Mouse (Mus musculus): ENCODE data around the gene Socs3. TPM values are rescaled to one million over a fixed set of nuclear protein-coding genes. Genes with fewer than 3 reads are reported as not detected.

The Socs3 gene
- total RNA-seq (2017): 8.3 and 10.4 TPM in 2 replicates

DNA sequence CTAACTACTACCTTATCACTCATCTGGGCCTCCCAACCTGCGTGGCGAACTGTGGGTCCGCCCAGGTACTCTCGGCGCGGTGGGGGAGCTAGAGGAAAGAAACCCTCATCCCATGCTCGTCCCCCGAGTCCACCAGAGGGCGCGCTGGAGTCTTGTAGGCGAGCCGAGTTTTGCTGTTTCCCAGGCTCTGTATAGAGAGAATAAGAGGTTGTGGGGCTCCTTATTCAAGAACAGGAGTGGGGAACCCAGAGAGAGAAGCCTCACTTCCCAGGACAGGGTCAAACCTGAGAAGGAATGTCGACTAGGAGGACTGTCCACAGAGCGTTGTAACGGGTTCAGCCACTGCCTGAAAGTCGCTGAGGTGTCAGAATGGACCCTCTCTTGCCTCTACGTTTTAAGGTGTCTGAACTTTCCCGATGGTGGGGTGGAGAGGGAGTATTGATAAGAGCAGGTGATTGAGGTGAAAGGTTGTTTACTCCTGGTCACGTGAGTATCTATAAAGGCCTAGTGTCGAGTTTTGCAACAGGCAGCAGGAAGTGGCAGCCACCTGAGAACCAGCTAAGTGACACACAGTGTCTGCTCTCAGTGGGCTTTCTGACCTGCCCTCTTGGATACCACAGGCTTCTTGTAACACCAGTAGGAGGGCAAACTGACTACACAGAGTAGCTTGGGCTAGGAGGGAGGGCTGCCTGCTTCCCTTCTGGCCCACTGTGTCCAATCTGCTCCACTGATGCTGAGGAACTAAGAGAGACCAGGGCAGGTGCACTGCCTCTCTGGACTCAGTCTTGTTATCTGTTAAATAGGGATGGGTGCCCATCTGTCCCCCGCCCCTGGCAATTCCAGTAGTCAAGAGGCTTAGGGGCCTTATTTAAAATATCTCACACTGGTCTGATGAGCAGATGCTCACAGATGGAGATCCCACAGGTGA is at the start of gene Socs3:
Gene Socs3 (minus strand): TSS at position 103 of the 928 bp plus-strand sequence.
- peak; percentile 50 for ATAC-seq (replicated peaks; ENCODE audit: low read depth, poor library complexity, severe bottlenecking)

DNA sequence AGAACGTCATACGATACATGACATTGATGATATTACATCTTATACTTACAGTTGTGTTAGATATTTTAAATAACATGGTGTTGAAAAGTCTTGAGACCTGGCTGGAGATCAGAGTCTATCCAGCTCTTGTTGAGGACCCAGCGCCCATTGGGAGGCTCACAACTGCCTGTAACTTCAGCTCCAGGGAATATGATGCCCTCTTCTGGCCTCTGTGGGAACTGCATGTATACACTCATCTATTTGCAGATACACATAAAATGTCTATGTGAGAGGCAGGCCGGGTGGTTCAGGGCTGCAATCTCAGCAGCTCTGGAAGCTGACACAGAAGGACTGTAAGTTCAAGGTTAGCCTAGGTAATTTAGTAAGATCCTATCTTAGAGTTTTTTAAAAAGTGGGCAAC is 48.5 kb upstream of the Socs3 start:
- ATAC-seq (replicated peaks; ENCODE audit: low read depth, poor library complexity, severe bottlenecking): no peak

DNA sequence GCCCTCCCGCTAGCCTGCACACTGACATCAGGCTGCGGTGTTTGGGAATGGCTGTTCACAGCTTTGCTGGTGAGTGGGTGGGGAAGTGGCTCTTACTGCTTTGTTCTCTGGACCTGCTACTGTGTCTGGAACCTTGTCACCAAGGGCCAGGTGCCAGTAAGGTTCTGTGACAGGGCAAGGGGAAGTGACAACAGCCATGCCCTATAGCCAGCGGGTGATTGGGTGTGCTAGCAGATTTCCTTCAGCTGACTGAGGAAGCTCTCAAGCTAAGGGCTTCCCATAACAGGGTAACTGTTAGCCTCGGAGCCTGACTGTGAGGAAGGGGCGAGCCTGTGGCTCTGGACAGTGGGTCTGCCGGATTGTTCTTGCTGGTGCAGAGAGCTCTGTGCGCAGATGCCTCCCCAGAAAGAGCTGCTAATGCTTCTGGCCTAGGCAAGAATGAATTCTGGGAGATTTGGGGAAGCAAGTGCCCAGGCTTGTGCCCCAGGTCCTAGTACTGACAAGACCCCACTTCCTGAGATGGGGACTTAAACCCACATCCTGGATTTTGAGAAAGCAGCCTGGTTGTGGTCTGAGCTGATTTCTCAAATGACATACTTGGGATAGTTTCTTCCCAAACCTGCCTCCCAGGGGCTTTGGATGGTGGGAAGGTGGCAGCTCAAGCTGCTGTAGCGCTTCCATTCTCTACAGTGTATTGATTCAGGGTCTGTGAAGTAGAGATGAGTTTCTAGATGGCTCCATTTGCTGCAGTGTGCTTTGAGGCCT is 45.7 kb upstream of the Socs3 start:
- peak; percentile 61 for ATAC-seq (replicated peaks; ENCODE audit: low read depth, poor library complexity, severe bottlenecking)

DNA sequence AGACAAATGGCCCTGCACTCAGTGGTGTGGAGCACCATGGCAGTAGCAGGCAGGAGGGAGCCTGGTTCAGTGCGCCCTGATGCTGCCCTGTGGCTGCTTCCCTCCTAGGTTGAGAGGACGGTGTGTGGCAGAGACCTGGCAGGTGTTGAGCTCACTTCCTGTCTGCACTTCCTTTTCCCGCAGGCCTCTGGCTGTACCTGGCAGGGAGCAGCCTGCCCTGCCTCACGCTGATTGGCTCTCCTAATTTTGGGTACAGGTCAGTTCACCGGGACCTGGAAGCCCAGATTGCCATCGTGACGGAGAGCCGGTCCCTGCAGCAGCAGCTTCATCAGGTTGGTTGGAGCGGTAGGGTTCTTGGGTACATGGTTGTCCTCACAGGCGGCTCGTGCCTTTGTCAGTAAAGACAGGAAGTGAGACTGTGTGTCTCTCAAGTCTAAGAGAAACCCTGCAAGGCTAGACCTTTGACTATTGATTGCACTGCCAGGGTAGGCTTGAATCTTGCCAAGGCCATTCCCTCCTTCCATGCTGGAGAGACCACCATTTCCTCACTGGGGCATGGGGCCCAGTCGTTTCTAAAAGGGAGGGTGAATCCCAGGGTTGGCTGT is 44.6 kb upstream of the Socs3 start:
- ATAC-seq (replicated peaks; ENCODE audit: low read depth, poor library complexity, severe bottlenecking): no peak

DNA sequence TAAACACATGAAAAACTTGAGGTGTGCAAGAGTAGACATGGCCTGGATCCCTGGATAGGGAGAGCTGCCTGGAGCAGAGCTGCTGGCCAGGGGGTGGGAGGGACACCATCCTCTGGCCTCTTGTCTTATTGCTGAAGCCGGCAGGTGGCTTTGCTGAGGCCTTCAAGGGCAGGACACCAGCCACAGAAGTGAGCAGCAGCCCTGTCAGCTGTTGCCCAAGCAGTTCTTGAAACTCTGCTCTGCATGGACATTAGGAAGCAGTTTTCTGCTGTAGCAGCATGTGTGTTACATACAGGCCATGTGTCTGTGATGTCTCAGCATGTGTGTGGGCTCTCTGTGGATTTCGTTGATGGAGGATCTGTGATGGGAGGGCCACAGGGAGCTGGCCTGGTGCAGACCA is 43.5 kb upstream of the Socs3 start:
- no peak for ATAC-seq (replicated peaks; ENCODE audit: low read depth, poor library complexity, severe bottlenecking)

DNA sequence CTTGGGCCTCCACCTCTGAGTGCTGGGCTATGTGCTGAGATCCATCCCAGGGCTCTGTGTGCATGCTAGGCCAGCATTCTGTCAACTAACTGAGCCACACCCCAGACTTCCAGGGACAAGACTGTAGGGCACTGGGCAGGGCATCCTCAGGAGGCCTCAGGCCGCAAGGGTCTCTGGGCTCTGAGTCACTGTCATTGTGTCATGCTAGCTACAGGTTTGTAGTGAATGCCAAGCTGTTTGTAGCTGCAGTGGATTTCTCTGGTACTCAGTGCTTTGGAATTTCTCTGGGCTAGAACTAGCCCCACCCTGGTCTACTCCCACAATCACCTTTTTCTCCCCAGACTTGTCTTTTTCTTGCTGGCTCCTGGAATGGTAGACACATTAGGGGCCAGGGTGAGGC is 42.7 kb upstream of the Socs3 start:
- ATAC-seq (replicated peaks; ENCODE audit: low read depth, poor library complexity, severe bottlenecking): no peak

DNA sequence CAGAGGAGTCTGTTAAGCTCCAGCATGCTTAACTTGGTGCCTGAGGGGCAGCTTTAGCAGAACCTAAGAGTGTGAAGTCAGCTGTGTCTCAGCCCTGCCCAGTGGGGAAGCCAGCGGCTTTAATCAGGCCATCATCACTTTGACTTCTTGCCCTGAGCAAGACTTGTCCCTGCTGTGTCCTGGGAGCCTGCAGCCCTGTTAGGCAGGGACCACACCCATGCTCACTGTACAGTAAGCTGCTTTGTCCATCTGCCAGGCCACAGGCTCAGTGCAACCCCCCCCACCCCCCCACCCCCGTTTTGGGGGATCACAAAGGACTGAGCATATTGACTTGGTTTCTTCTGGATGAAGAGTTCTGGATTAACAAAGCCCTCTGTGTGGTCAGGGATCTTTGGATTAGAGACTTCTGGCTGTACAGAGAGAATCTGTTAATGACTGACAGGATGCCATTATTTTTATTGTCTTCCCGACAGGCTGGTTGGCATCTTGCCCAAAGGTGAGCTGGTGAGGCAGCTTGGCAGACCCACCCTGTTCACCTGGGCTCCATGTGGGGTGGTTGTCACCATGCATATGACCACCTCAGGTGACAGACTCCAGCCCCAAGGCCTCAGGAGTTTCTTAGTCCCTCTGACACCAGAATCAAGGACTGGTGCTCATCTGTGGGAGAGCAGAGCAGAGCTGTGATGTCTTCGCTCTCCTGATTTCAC is 40.2 kb upstream of the Socs3 start:
- no peak for ATAC-seq (replicated peaks; ENCODE audit: low read depth, poor library complexity, severe bottlenecking)

DNA sequence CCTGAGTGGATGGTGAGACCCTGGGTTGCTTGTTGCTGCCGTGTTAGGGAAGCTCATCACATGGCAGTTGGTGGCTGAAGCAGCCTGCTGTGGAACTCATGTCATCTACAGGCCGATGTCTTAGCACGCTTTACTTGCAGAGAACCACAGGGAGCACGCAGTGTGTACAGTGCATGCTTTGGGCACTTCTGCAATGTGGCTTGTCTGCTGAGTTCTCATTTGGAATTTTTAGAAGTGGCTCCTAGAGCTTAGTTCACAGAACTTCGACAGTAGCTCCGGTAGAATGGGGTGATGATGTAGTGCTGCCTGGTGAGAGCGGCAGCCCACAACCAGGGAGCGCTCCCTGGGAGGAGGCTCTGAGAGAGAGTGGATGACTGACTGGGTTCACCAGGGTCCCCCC is 39.0 kb upstream of the Socs3 start:
- ATAC-seq (replicated peaks; ENCODE audit: low read depth, poor library complexity, severe bottlenecking): no peak

DNA sequence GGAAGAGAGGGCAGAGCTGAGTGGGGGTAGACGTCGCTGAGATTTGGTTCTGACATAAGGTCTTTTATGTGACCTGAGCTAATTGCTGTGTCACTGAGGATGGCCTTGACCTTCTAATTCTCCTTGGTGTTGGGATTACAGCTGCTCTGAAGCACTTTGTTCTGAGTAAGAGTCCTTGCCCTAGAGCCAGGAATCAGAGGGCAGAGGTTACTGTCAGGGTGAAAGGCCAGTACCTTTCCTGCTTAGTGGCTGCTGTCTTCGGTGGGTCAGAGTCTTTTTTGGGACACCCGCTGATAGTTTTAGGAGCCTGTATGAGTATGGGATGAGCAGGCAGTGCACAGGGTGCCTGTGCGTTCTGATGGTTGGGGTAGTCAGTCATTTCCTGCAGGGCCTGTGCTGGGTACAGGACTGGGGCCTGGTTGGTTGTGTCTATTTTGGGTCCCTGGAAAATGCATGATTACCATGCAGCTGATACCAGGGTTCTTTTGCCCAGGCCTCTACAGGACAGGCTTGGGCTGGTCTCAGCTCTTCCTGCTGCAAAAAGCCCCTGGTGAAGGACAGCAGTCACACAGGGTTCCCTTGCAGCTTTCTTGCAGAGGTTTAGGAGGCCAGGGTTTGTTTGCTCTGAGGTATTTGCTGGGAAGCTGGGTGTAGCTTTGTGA is 38.4 kb upstream of the Socs3 start:
- ATAC-seq (replicated peaks; ENCODE audit: low read depth, poor library complexity, severe bottlenecking): no peak

DNA sequence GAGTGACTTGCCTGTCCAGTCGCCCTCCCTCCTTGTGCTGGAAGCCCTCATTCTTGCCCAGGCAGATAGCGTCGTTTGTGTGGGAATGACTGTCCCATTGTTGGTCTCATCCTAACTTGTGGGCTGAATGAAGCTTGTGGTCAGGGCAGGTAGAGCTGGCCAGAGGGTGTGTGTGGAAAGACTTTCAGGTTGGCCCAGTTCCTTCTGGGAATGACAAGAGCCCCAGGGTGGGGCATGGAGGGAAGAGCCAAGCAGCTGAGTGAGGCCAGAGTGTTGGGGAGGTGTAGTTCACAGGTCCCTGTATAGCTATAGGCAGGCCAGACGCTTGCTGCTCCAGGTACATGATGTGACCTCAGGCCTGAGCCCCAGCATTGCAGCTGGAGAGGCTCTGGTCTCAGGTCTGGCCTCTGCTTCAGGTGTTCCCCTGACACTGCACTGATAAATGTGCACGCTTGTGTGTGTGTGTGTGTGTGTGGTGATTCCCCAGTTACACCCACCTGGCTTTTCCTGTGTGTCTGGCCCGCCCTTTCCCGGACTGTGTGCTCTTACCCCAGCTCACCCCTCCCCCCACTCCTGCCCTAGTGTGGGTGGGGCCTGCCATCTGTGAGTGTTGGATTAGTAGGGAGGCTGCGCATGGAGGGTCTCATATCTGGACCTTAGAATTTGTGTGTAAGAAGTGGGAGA is 37.8 kb upstream of the Socs3 start:
- ATAC-seq (replicated peaks; ENCODE audit: low read depth, poor library complexity, severe bottlenecking): no peak

DNA sequence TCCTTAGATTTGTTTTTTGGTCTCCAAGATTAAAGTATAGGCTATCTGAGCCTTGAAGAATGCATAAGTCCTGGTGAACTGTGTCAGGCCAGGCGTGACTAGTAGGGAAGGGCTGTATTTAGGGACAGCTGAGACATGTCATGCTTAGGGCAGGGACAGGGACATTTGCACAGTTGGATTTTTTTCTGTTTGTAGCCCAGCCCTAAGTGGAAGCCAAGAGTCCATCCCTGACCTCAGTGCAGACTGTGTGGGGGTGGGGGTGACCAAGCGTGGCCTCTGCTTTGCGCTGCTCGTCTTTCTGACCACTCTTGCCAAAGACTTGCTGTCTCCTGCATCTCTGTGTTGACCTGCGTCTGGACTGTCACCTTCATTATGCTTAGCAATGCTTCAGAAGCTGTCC is 34.4 kb upstream of the Socs3 start:
- no peak for ATAC-seq (replicated peaks; ENCODE audit: low read depth, poor library complexity, severe bottlenecking)

DNA sequence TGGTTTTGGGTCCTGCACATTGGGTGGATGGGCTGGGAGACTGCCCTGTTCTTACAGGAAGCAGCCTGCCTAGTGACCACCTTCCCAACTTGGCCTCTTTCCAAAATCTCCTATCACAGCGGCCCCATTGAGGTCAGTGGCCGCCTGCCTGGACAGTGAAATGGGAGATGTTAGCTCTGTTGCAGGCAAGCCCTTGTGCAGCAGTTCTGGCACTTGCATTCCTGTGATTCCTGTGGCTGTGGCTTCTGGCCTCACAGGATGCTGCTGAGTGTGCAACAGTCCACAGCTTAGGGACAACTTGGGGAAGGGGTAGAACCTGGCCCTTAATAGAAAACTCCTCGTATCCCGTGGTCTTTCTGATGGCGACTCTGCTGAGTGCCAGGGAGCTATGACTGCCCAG is 33.9 kb upstream of the Socs3 start:
- ATAC-seq (replicated peaks; ENCODE audit: low read depth, poor library complexity, severe bottlenecking): no peak

DNA sequence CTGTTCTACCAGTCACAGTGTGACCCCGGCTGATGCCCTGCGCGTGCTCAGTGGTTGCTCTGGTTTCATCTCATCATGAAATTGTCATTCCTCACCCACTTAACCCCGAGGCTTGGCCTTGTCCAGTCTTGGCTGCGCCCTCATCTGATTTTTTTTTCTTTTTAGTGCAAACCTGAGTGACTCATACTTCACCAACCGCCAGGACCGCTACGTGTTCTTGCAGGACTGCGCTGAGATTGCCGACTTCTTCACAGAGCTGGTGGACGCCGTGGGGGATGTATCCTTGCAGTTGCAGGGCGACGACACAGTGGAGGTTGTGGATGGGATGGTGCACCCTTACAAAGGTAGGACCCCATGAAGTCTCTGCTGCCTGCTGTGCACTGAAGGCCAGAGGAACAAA is 33.3 kb upstream of the Socs3 start:
- no peak for ATAC-seq (replicated peaks; ENCODE audit: low read depth, poor library complexity, severe bottlenecking)

DNA sequence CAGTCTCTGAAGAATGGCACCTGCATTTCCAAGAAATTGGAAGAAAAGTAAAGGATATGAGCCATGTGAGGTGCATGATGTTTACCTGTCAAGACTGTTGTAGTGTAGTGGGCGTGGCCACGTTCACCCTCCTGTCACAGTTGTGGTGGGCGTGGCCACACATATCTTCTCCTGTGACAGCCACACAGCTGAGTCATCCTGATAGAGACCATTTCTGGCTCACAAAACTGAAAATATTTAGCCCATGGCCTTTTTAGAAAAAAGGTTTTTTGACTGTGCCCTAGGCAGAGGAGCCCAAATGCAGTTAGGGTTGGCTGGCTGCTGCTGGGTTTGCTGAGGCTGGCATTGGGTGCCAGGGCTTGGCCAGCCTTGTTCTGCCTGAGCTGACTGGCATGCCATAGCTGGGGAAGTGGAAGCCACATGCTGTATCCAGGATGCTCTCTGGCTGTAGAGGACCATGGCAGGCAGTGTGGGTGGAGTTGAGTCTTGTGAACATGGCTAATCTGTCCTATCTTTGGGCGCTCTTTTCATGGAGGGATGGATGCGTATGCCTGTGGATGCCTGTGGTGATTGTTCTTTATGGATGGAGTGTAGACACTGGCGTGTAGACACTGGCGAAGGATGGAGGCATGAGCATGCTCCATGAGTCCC is 30.8 kb upstream of the Socs3 start:
- peak; percentile 68 for ATAC-seq (replicated peaks; ENCODE audit: low read depth, poor library complexity, severe bottlenecking)

DNA sequence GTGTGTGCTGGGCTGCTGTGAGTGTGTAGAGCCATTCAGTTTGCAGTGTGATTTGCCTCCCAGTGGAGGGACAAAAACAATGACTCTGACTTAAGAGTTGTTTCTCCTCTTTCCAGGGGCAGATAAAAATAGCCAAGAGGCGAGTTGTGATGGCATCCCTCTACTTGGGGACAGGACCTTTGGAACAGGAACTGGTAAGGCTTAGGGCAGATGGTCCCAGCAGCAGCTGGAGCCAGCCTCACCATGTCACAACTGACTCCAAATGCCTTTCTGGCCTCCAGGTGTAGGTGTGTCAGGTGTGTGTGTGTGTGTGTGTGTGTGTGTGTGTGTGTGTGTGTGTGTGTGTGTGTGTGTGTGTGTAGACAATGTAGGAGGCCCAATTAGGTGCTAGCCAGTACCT is 30.2 kb upstream of the Socs3 start:
- no peak for ATAC-seq (replicated peaks; ENCODE audit: low read depth, poor library complexity, severe bottlenecking)

DNA sequence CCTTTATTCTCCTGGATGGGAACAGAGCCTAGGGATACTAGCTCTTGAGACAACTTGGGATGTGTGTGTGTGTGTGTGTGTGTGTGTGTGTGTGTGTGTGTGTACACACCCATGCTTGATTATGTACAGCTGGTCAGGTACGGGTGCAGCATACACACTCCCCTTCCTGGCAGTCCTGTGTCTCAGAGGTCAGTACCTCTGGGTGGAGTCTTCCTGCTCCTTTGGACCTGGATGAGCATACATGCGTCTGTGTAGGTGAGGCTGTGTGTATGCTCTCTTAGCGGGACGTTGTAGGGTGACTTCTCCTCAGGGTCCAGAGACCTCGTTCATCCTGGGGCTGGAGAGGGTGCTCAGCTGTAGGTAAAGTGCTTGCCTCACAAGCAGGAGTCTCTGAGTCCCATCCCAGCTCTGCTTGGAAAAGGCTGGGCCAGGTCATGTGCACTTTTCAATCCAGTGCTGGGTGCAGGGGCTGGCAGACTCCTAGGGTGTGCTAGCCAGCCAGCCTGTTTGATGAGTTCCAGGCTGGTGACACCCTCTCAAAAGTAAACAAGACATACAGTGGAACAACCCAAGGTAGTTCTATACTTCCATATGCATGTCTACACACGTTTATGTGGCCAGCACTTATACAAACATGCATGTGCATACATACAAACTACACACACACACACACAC is 29.6 kb upstream of the Socs3 start:
- ATAC-seq (replicated peaks; ENCODE audit: low read depth, poor library complexity, severe bottlenecking): no peak

DNA sequence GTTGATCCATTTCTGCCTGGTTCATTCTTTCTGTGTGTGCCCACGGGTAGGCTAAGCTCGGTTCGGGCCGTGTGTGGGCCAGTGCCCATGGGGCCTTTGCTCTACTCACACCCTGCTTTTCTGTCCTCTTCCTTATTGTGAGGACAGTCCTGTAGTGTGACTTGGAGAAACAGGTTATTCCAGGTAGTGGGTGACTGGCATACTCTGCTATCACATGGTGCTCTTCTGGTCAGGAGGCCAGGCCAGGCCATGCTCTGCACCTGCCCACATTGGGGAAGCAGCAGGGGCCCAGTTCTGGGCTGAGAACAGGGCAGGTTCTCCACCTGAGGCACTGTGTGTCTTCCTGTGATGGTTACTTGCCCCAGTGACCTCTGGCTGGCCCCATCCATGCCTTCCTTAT is 28.5 kb upstream of the Socs3 start:
- no peak for ATAC-seq (replicated peaks; ENCODE audit: low read depth, poor library complexity, severe bottlenecking)

DNA sequence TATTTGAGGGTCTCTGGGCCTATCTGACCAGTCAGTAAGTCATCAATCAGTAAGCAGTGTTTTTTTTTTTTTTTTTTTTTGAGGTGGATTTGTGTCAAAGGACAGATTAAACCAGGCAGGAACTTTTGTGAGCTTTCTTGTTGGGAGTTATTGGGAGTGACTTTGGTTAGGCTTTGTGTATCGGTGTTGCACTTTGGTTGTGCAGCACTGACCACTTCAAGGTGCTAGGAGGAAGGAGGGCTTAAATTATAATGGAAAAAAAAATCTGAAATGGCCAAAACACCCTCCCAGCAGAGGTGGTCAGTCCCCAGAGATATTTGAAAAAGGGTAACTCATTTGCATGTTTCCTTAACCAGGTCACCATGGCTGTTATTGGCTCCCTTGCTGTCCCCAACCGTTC is 27.2 kb upstream of the Socs3 start:
- no peak for ATAC-seq (replicated peaks; ENCODE audit: low read depth, poor library complexity, severe bottlenecking)

All from common myeloid progenitor, adult 5-6 weeks (primary cell).